Mouse (Mus musculus) heart, postnatal 25 days (tissue): ENCODE data around the gene Gm20772. TPM values are rescaled to one million over a fixed set of nuclear protein-coding genes. Genes with fewer than 3 reads are reported as not detected.
"Not testable (repeated sequence)": the region's sequence is repeated elsewhere in the genome, so short reads cannot be mapped to it uniquely, and the experiment has no call there.

Experiments used
- DNase-seq: peaks from one replicate; pipeline ENCODE4 v3.0.0; 2022; ENCODE audit warnings: low spot score
- intact Hi-C: fragments of 180-260 bp; cut with DNase I; formaldehyde crosslinking; loops from one replicate; pipeline ENCODE4 v1.15.1; 2025
- total RNA-seq, 2 experiments: library from RNA; stranded (reverse); gene quantifications; 2 replicates each; pipeline ENCODE4 v1.2.3; 2021

Gm20772 gene
- total RNA-seq = not detected

DNA sequence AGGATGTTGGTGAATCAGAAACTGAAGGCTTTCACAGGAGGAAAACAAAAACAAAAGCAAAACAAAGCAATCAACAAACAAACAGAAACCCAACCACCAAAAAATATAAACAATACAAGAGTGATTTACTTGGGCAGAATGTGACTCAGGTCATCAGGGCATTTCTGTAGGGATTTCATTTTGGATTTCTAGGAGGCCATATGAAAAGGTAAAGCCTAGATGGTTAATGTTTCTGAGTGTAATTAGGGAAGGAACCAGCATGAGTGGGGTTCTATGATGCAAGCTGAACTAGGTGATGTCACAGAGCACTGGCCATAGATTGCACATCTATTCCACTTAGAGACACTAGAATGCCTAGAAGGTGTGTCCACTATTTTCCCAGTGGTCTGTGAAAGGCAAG is at the start of gene Gm20772, which contains the start of gene Gm20831:
Gene Gm20772 (plus strand): TSS at position 301 of the 400 bp plus-strand sequence.
Gene Gm20831 (plus strand): TSS at position 301 of the 400 bp plus-strand sequence.
- intact Hi-C loops, DNase-seq: not testable (repeated sequence)

DNA sequence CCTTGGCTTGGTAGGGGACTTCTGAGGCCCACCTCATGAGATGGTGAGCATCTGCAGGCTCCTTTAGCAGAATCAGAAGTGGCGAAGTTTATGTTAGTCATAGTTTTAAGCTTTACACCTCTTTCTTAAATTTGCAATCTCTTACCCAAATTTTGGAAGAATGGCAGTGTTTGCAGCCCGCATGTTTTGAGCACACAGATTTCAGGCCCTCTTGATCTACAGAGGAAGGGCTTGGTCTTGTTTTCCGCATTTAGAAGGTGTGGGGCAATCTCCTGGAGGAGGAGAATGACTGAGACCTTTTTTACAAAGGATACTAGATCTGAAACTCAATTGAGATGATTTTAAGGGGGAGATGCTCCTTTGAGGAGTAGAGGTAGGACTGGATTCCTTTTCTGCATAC is 28.4 kb upstream of the Gm20772 start, which contains the start of gene Gm21904:
Gene Gm21904 (minus strand): TSS at position 101 of the 400 bp plus-strand sequence.
- intact Hi-C loops, DNase-seq: not testable (repeated sequence)

Other genes with a start within 250 kb of the Gm20772 start
- not detected for gene Gm21904, start 28.5 kb upstream of the Gm20772 start, total RNA-seq
- gene Gm20831, start within 50 bp of the Gm20772 start, total RNA-seq = not detected
- not detected for gene Srsy, start 62.6 kb downstream of the Gm20772 start, total RNA-seq
- not detected for gene Gm21764, start 187.1 kb downstream of the Gm20772 start, total RNA-seq
- not detected for gene Ssty1, start 214.4 kb downstream of the Gm20772 start, total RNA-seq